Mouse (Mus musculus) layer of hippocampus, adult 8-10 months (tissue): ENCODE measurements around the gene Gm17949. TPM values are rescaled to one million over a fixed set of nuclear protein-coding genes. Genes with fewer than 3 reads are reported as not detected.

Experiments used
- DNase-seq, 2 experiments: peaks; one replicate each; pipeline ENCODE4 v3.0.0; 2022; ENCODE audit warnings: low spot score in 2 of 2
- total RNA-seq, 4 experiments: library from RNA; stranded (reverse); gene quantifications; 2 replicates each; pipeline ENCODE4 v1.2.4; 2022

Gene Gm17949
- total RNA-seq, result under 1 TPM in 2 of 4 experiments, not detected in 2; 0.45 to 0.57 TPM

DNA sequence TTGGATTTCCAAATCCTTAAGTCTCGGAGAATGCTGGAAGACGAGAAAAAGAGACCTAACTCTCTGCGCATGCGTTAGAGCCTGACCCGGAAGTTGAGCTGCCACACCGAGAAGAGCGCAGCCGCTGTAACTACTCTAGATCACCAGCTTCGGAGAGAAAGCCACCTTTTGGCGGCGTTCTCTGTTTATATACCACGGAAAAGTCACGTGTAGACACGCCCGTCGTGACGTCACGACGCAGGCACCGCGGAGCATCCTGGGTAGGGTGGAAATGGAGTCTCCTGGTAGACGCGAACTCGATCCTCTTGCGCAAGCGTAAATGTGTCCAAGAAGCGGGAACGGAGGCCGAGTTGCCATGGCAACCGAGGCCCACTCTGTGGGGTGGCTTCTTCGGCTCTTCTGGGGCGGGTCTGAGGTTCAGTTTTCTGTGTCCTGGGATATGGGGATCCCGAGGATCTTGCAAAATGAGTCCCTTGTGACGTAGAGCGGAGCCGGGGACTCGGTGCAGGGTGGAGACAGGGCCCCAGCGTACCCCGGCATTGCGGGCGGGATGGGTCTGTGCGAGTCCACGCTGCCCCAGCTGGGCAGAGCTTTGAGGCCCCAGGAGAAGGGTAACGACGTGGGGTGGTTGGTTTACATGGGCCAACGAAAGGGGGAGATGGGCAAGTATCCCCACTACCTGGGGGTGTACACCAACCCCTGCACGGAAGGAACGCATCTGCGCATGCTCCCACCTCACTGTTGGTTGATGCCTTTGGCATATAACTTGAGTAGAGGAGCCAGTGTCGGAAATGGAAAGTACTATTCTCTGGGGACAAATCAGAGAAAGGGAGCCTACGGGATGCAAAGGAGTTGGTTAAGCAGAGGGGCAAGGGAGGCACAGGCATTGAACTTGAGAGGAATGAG, at the start of gene Gm17949, which contains the start of gene Gtf2f1:
Gene Gm17949 (plus strand): TSS at position 234 of the 906 bp plus-strand sequence.
Gene Gtf2f1 (minus strand): TSS at position 53 of the 906 bp plus-strand sequence.
- peak; percentile 95 to 96 for DNase-seq

DNA sequence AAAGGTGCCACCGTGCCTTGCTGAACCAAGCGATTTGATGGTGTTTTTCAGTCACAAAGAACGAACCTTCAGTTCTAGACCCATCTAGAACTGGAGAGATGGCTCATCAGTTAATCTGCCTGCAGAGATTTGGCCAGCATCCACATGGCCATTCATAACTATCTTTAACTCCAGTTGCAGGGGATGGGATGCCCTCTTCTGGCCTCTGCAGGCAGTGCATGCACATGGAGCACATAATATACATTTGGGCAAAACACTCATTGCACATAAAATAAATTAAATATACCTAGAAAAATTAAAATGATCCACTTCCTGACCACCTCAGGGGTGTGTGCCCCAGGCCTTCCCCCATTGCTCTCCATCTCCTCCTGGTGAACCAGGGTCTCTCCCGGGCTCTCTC, 49.4 kb upstream of the Gm17949 start:
- no peak for DNase-seq

DNA sequence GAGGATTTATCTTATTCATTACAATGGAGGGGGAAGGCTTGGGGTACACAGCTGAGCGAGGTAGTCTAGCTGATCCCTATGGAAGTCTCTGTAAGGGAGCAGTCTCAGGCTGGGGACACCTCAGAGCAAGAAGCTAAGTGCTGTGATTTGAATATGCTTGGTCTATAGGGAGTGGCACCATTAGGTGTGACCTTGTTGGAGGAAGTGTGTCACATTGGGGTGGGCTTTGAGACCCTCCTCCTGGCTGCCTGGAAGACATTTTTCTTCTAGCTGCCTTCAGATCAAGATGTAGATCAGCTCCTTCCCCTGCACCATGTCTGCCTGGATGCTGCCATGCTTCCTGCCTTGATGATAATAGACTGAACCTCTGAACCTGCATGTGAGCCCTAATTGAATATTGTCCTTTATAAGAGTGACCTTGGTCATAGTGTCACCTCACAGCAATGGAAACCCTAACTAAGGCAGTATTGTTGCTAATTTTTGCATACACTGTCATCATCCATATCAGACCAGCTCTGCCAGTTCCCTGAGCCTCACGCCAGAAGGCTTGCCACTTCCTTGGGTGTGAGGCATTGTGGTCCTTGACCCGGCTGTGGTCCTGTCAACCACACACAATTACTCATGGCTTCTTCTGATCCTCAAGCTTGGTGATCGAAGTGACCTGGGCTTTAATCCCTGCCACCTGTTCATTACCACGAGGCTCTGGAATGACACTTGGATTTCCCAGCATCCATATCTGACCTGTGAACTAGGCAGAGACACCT, 48.4 kb upstream of the Gm17949 start:
- no peak for DNase-seq

DNA sequence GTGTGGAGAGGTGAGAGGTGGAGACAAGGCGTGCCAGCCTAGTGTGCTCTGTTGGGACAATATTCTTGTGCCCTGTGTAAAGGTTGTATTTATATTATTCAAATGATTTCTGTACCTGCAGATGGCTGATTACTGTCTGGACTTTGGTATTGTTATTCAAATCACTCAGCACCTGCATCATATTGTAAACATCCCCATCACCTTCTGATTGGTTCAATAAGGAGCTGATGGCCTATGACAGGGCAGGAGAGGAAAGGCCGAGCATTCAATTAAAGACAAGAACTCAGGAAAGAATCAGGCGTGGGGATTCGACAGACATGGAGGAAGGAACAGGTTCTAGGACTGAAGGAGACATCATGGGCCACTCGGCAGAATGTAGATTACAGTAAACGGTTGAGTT, 47.6 kb upstream of the Gm17949 start:
- DNase-seq, result no peak

DNA sequence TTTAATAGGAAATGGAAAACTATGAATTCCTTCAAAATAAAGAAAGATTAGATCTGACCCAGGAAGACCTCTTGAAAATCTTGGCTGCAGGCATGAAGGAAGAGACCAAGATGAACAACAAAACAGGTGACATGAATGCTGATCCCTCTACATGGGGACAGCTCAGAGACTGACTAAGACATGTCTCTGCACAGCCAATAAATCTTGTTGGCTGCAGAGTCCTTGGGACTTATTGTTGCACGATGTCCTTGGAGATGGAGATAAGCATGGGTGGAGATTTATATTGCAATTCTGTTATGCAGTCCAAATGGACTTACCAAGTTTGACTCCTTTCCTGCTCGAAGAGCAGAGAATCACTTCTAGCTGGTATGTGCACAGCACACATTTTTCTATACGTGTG, 41.9 kb upstream of the Gm17949 start:
- DNase-seq, result no peak

DNA sequence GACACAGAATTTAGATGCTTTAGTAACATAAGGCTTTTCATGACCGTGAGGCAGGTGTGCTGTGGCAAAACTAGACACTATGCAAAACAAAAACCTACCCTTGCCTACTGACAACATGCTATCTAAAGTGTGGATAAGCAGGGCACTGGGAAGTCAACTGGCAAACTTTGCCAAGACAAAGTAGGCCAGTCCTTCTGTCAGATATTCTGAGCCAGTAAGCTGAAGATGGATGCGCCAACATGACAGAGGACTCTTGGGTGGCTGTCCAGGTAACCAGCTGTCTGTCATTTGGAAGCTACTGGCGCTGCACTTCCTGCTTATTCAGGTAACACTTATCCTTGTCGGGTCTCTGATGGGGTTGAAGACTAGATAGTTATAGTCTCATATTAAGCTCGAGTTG, 41.2 kb upstream of the Gm17949 start:
- no peak for DNase-seq

DNA sequence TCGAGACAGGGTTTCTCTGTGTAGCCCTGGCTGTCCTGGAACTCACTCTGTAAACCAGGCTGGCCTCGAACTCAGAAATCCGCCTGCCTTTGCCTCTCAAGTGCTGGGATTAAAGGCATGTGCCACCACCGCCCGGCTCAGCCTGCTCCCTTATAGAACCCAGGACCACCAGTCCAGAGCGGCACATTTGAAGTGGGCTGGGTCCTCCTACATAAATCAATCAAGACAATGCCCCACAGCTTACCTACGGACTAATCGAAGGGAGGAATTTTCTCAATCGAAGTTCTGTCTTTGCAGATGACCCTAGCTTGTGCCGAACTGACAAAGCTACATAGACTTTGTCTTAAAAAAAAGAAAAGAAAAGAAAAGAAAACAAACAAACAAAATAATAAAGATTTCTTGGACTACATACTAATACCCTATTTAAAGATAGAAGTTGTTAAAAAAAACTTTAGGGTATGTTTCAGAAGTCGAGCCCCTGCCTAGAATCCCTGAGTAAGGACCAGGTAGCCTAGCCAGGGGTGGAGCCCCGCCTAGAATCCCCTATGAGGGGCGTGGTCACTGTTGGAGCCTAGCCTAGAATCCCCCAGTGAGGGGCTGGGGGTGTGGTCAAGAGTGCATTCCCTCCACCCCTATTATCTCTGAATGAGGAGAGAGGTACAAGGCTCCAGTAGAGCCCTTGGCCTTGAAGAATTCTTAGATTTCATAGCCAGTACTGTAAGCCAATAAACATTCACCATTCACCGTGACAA, 37.1 kb upstream of the Gm17949 start:
- DNase-seq, result no peak

DNA sequence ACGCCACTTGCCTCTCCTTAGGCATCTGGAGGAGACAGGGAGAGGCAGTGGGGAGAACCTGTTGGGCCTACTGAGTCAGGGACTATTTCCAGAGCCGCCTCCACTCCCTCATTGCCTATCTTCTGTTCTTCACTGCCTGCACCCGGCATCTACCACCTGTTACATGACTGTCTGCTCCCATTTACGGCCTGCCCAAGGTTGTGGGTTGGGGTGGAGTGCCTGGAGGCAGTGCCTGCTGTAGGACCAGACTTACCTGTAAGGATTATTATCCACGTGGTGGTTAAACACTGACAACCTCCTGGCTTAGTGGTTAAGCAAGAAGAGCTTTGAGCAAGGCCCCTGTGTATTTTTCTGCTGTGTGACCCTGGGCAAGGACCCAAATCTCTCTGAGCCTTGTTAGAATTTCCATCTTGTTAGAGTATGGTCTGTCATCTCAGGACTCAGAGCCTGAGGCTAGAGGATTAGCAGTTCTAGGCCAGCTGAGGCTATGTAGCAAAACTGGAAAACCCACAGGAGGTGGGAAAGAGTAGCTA, 36.5 kb upstream of the Gm17949 start:
- DNase-seq, result no peak

DNA sequence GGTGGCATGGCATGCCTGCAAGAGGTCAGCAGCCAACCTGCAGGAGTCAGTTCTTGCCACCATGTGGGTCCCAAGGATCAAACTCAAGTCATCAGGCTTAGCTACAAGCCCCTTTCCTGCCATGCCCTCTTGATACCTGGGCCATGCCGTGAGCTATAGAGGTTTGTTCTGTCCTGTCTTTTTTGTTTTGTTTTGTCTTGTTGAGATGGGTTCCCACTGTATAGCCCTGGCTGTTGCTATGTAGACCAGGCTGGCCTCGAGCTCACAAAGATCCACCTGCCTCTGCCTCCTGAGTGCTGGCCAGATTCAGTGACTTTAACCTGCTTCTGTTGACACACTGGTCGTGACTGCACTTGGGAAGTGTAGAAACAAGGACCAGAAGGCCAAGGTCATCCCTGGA, 35.9 kb upstream of the Gm17949 start:
- no peak for DNase-seq

DNA sequence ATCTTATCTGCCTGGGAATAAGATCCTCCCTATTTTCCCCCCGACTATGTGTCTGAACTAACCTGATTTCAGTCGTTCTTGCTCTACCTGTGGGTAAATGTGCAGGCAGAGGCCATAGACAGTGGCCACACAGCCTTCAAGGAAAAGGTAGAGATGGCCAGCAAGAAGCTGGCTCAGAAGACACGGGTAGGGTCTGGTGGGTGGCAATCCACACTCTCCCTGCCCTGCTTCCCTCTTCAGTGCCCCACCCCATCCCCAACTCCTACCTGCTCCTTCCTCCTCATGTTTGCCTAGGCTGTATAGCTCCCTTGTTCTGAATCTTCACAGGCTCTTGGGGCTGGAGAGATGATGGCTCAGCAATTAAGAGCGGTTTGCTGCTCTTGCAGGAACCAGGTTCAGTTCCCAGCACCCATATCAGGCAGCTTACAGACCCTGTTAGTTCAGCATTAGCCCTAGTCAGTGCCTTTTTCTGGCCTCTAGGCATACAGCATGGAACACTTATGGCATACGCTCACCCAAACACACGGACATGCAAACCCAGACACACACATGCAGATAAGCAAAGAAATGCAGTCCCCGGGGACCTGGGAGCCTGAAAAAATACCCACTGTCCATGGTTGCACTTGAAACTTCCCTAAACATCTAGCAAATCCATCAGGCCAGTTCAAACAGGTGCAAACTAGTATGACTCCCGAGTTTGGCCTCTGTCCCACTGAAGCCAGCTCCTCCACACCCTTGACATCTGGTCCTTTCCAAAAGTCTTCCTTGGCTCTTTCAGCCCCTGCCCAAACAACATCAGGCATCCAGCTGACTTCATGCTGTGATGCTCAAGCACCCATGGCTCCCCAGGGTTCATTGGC, 34.5 kb upstream of the Gm17949 start:
- no peak for DNase-seq

DNA sequence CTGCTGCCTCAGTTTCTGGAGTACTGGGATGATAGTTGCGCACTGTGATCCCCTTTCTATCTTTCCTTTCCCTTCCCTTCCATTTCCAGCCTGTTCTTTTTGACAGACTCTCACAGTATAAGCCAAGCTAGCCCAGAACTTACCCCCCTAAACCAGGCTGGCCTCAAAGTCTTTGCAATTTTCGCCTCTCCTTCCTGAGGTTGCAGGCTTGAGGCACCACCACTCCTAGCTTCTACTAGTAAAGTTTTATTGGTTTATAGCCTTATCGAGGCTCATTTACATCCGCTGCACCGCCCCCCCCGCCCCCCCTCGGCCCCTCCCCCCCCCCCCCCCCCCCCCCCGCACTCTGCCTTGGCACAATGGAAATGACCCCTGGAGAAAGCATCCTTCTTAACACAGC, 31.7 kb upstream of the Gm17949 start:
- DNase-seq, result no peak

DNA sequence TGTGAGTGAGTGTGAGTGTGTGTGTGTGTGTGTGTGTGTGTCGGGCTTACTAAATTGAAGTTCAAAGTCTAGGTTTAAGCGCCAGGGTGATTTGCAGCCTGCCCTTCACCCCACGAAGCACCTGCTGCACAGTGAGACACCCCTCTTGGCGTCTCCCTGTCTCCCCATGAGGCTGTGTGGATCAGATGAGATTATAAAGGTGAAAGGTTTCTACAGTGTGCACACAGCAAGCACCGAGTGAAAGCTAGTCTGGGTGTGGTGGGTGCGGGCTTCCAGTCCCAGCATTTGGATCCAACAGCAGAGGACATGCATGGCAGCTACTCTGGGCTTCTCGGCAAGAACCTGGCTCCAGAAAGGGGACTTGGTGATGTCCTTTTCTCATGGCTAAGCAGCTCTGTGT, 30.2 kb upstream of the Gm17949 start:
- no peak for DNase-seq

DNA sequence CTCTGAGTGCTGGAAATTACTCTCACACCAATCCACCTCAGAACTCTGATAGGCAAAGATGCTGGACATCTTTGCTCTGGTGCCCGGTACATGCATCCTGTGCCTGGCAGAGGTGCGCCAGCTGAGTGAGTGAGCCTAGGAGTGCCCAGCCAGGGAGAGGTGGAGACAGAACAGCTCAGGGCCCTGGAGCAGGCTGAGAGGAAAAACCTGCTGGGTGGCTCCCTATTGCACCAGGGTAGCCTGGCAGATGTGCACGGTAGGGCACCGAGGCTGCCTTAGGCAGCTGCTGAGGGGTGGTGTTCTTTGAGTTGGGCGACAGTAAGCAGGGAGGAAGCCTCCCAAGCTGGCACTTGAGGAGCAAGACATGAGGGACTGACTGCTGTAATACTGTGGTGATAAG, 29.3 kb upstream of the Gm17949 start, which contains the start of gene Acer1:
Gene Acer1 (minus strand): TSS at position 114 of the 400 bp plus-strand sequence.
- DNase-seq, result no peak

DNA sequence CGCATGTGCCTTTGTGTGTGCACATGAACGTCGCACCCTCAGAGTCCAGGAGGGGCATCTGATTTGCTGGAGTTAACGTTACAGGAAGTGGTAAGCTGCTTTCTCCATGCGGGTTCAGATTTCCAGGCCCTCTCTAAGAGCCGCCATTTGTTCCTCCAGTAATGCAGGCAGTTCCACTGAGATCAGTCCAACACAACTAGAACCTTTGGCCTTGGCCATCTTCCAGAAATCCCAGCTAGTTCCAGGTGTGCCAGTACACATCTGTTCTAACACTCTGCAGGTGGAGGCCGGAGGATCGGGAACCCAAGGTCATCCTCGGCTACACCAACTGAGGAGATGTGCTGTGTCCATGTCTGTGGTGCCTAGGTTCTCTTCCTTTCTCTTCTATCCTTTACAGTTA, 26.4 kb upstream of the Gm17949 start:
- no peak for DNase-seq

DNA sequence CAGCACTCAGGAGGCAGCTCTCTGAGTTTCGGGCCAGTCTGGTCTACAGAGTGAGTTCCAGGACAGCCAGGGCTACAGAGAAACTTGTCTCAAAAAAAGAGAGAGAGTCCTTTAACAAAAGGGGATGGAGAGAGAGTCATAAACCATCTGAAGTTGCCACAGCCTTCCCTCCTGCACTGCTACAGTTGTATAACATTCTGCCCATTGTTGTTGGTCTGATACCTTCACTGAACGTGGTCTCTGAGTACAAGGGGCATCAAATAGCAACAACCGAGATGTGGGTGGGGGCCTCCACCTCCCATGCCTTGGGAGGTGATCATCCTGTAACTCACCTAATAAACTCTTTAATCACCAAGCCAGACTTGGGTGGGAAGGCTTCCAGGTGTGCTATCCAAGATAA, 25.6 kb upstream of the Gm17949 start:
- no peak for DNase-seq

DNA sequence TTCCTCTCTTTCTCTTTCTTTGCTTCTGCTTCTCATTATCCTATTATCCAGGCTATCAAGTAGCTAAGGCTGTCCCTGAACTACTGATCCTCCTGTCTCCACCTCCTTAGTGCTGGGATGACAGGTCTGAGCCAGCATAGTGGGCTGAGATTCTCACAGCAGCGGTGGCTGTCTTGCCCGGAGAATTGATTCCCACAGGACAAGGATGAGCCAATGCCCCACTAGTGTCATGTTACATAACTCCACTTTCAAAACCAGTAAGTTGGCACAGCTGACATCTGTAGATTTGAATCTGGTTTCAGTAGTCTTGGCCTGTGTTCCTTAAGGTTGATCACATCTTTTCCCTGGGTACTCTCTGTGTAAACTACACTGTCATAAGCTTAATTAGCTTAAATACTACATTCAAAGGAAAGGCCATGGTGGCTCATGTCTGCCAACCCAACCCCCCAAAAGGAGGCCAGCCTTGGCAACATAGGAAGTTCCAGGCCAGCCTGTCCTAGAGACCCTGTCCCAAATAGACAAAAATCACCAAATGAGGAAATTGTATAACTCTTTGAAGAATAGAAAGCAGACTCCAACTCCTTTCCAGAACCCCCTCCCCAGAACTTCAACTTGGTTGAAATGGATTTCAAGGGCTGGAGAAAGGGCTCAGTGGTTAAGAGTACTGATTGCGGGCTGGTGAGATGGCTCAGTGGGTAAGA, 25.0 kb upstream of the Gm17949 start:
- no peak for DNase-seq

DNA sequence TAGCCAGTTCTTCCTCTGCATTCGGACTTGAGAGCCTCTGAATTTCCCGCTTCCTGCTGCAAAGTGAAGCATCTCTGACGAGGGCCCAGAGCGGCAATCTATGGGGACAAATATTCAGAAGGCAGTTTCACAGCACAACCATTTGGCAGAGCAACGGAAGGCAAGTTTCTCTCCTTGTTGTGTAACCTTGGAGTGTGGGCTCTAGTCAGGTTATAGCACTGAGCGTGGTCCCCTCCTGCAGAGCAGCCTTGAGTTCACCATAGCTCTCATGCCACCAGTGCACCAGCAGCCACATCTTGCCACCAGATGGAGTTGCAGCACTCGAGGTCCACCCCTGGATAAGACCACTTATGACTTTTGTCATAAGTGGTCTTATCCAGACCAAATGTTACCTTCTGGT, 22.8 kb upstream of the Gm17949 start:
- no peak for DNase-seq

DNA sequence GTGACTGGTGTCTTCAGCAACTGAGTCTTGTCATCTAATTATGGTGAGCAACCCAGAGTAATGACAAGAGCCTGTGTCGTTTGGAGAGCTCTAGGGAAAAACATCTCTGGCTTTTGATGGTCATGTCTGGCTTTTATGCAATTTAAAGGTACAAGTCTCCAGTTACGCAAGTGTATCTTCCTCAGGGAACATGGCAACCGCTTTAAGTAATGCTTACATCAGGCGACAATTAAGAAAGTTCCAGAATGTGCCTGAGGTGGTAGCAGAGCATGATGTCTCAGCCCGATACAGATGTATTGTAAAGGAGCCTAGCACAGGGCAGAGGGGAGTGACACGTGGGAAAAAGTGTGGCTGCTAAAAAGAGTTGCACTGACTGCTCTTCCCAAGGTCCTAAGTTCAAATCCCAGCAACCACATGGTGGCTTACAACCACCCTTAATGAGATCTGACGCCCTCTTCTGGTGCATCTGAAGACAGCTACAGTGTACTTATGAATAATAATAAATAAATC, 22.3 kb upstream of the Gm17949 start:
- no peak for DNase-seq

DNA sequence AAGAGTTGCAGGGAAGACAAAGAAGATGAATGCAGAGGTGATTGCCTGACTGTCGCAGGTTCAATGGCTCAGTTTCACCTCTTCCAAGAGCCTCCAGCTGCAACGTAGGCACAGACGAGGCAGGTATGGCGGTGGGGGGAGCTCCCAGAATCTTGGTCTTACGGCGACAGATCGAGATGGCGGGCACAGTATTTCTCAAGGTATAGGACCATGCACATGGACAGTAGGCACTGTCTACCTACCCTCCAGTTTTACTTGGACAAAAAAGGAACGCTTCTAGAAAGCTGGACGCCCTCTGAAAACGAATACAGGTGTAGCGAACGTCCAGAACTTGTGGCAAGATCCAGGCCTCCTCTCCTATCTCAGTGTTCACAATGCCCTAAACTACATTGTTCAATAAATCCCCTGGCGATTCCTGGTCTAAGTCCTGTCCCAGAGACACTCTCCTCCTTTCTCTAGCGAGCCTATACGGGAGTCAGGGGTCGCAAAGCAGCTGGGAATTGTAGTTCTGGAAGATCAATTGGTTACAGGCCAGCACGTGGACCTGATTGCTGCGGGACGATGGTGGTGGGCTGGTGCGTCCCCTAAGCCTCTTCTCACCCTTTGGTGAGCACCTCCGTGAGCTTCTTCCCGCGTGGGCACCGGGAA, 21.7 kb upstream of the Gm17949 start:
- no peak for DNase-seq
